Mouse (Mus musculus) olfactory bulb, adult 2 months (tissue): ENCODE data around the gene Xylt1.

Experiments used
- CTCF ChIP-seq: fragments of 200-500 bp; IDR thresholded peaks from 2 replicates; pipeline ENCODE4 v1.5.1; 2012; ENCODE audit warnings: low read depth, mild to moderate bottlenecking, low read length, moderate library complexity; ENCODE audit not compliant: insufficient read depth
- POLR2A ChIP-seq: fragments of 200-500 bp; IDR thresholded peaks from 2 replicates; pipeline ENCODE4 v1.6.1; 2012; ENCODE audit warnings: mild to moderate bottlenecking, low read depth, low read length, moderate library complexity; ENCODE audit not compliant: insufficient read depth

GRCm38 (mm10) chr7:117658739-117659138 lies 278.0 kb downstream of the Xylt1 start:
- TF ChIP-seq POLR2A (no peak), CTCF (no peak)
